Mouse (Mus musculus) left cerebral cortex, adult 18-20 months (tissue): ENCODE data around the gene Ppfia1. TPM values are rescaled to one million over a fixed set of nuclear protein-coding genes. Genes with fewer than 3 reads are reported as not detected.

Source experiments
- DNase-seq, 2 experiments: peaks; one replicate each; pipeline ENCODE4 v3.0.0; 2021 to 2022; ENCODE audit warnings: low spot score in 2 of 2, mixed read lengths in 1 of 2
- total RNA-seq, 2 experiments: library from RNA; stranded (reverse); gene quantifications; 2 replicates each; pipeline ENCODE4 v1.2.3; 2021

Ppfia1 gene
- total RNA-seq, 2 experiments from 2014 or later: 28.9 to 37.6 TPM

GRCm38 (mm10) chr7:144441976-144442375 lies 111.6 kb downstream of the Ppfia1 start:
- no peak for DNase-seq

GRCm38 (mm10) chr7:144441466-144441865 lies 112.1 kb downstream of the Ppfia1 start:
- peak; percentile 31 to 52 for DNase-seq

- no peak for DNase-seq
Measured at GRCm38 (mm10) chr7:144438811-144439210, 114.7 kb downstream of the Ppfia1 start.

DNA sequence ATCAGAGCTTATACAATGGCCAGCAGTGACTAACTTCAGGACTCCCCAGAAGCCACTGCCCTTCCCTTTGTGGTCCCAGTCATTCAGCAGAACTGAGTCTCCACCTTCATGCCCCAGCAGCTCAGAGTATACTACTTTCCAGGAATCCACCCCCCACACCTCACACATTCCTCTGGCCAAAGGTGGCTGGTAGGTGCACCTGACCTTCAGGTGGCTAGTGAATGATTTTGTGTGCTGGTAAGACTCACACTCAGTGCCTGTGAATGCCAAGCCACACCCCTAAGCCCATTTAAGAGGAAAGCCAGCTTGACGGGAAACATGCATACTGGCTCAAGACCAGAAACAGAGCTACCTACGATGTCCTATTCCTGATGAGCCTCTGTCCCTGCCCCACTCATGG lies 120.6 kb downstream of the Ppfia1 start:
- DNase-seq: no peak

DNA sequence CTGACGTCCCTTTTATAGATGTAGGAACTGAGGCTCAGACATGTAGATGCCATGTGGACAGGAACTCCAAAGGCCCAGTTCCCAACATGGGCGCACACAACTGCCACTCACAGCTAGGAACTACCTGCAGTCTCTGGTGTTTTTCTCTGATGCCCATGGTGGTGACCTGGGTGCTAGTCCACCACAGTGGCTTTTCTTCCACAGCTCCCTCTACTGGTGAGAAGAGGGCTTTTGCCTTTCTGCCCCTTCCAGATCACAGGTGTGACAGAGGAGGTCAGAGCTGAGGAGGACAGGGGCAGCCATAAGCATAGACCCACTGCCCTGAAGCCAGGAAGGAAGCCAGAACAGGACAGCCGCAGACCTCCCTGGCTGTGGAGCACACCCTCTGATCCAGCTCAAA lies 126.1 kb downstream of the Ppfia1 start:
- DNase-seq: no peak

Other genes with a start within 250 kb of the Ppfia1 start
- gene Cttn, start 82.7 kb downstream of the Ppfia1 start, total RNA-seq: 100 to 1,000 TPM in 1 of 2 experiments, 10 to 100 TPM in 1; 91.7 to 103 TPM
- 1 to 10 TPM; 2.2 to 2.3 TPM for gene Fadd, start 28.7 kb upstream of the Ppfia1 start, total RNA-seq
- gene Ano1, start 198.2 kb upstream of the Ppfia1 start, total RNA-seq: 1 to 10 TPM; 2.5 to 4.1 TPM